Mouse (Mus musculus) E14TG2a.4 (cell line): ENCODE measurements at regions not wholly inside any gene's neighbourhood (a gene's known extent, or its start where the extent isn't known, plus 50 kb on each side); places are given as distances from the start of the nearest gene placed in this dataset.
A peak's percentile ranks its signal among the peaks of the same experiment; 100 is the strongest.
"Not testable (repeated sequence)": the region's sequence is repeated elsewhere in the genome, so short reads cannot be mapped to it uniquely, and the experiment has no call there.

Source experiments
- H3K27me3 ChIP-seq: 2 replicates; pipeline ENCODE4 v1.6.1; 2014; ENCODE audit warnings: low read length, control low read depth; ENCODE audit not compliant: insufficient read depth
- H3K36me3 ChIP-seq: 2 replicates; pipeline ENCODE4 v1.6.1; 2014; ENCODE audit warnings: low read length, control low read depth; ENCODE audit not compliant: insufficient read depth
- H3K4me1 ChIP-seq: replicated peaks from 2 replicates; pipeline ENCODE4 v1.6.1; 2014; ENCODE audit warnings: low read depth, low read length, control low read depth
- H3K4me3 ChIP-seq: replicated peaks from 2 replicates; pipeline ENCODE4 v1.5.1; 2014; ENCODE audit warnings: mild to moderate bottlenecking, low read length
- H3K9me3 ChIP-seq: 2 replicates; pipeline ENCODE4 v1.6.1; 2014; ENCODE audit warnings: low read length, control low read depth
- CTCF ChIP-seq: conservative IDR thresholded peaks from 2 replicates; pipeline ENCODE4 v1.5.1; 2014; ENCODE audit warnings: low read length
- NANOG ChIP-seq: IDR thresholded peaks from 2 replicates; pipeline ENCODE4 v1.6.1; 2014; ENCODE audit warnings: borderline replicate concordance, low read length, mixed read lengths
- POU5F1 ChIP-seq: IDR thresholded peaks from 2 replicates; pipeline ENCODE4 v1.6.1; 2014; ENCODE audit warnings: low read length, borderline replicate concordance

DNA sequence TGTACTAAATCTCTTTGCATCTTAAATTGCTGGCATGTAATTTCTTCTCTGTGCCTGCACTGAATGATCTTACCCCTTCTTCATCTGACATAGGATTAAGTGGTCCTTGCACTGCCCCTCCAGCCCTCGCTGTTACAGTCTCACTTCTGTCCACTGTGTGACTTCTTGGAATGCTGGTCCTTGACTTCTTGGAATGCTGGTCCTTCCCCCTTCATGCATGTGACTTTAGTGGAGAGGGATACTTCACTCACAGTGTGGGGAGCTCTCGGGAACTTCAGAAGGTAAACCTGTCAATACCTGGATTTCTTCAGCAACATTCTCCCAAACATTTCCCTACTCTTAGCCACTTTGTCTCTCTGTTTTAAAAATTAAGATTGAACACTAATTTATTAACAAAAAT lies 91.0 kb upstream of the Cdk6 start:
- TF ChIP-seq CTCF (no peak), POU5F1 (no peak), NANOG (no peak)
- Histone ChIP-seq H3K4me1 (no peaks in the 10 kb centered on the region), H3K36me3 (no peaks in the 10 kb centered on the region), H3K4me3 (no peak overlapping the region), H3K27me3 (no peaks in the 10 kb centered on the region), H3K9me3 (peaks cover 27% of the 10 kb centered on the region)

DNA sequence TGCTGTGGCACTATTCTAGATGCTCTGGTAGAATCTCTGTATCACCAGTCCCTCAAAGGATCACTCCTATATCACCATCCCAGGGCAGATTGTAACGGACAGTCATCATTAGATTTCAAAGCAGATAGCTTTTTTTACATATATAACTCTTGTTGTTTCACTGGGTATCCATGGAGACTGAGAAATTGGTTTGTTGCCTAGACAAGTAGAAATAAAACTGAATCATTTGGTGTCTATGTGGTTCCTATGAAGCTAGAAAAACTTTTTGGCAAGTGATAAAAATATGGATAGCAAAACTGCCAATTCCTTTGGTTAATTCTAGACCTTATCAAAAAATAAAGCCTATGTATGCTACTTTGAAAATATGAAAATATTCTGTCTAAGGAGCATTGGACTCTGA lies 81.0 kb upstream of the Cdk6 start:
- no peaks in the 10 kb centered on the region for H3K27me3 ChIP-seq
- peaks cover 6% of the 10 kb centered on the region for H3K9me3 ChIP-seq
- no peak for TF ChIP-seq NANOG
- H3K4me3 ChIP-seq: no peak overlapping the region
- no peaks in the 10 kb centered on the region for H3K36me3 ChIP-seq
- 0 out of 2 replicates have a peak, but pooled peaks cover 2% of the 10 kb centered on the region for H3K4me1 ChIP-seq

GRCm38 (mm10) chr5:3264988-3265738 lies 76.1 kb upstream of the Cdk6 start:
- H3K27me3 ChIP-seq, H3K4me1 ChIP-seq, H3K36me3 ChIP-seq, H3K9me3 ChIP-seq, H3K4me3 ChIP-seq: not testable (repeated sequence)

GRCm38 (mm10) chr5:3267021-3267420 lies 74.3 kb upstream of the Cdk6 start:
- Histone ChIP-seq H3K4me1 (no peaks in the 10 kb centered on the region), H3K9me3 (no peaks in the 10 kb centered on the region), H3K27me3 (no peaks in the 10 kb centered on the region), H3K36me3 (no peaks in the 10 kb centered on the region), H3K4me3 (no peak overlapping the region)
- TF ChIP-seq POU5F1 (no peak), CTCF (no peak)

DNA sequence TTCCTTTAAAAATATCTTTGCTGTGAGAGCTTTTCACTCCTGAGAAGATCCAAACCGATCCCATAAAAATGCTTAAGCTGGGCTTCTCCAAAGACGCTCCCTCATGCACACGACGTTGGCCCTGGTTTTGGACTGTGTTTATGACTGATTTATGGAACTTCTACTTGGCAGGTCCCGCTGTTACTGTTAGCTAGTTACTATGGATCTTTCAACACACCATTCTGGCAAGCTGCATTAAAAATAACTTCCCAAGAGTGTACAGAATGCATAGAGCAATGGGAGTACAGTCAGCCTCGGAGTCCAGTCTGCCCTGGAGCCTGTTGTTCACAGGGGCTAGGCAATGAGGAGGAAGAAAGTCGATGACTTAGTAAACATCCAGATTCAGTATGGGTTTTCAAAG lies 71.5 kb upstream of the Cdk6 start:
- Histone ChIP-seq H3K9me3 (peaks cover 4% of the 10 kb centered on the region; the same call in 1 of the 2 replicates), H3K4me3 (no peak overlapping the region), H3K36me3 (no peaks in the 10 kb centered on the region), H3K27me3 (no peaks in the 10 kb centered on the region), H3K4me1 (no peaks in the 10 kb centered on the region)
- no peak for TF ChIP-seq POU5F1
- TF ChIP-seq NANOG: no peak
- no peak for TF ChIP-seq CTCF

DNA sequence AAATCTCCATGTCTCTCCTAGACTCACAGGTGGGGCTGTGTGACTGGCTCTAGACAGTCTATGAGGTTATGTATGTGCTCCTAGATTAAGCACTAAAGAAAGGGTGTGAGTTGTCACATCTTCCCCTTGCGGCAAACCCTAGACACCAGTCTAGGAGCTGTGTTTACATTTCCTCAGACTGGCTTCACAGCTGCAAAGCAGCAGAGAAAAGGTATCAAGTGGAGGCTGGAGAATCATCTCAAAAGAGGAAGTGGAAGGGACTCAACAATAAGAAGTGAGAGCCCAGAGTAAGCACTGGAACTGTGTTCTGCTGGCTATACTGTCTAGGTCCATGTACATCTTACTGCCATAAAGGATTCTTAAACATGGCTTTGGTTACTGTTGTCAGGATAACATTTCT lies 68.1 kb upstream of the Cdk6 start:
- H3K4me3 ChIP-seq, H3K36me3 ChIP-seq: not testable (repeated sequence)

GRCm38 (mm10) chr5:3277241-3277640 lies 64.0 kb upstream of the Cdk6 start:
- not testable (repeated sequence) for H3K4me1 ChIP-seq, H3K36me3 ChIP-seq, H3K4me3 ChIP-seq, H3K27me3 ChIP-seq
- H3K9me3 ChIP-seq: peaks cover 64% of the 10 kb centered on the region

More for the DNA sequence above, 68.1 kb upstream of the Cdk6 start:
- H3K27me3 ChIP-seq, H3K4me1 ChIP-seq: not testable (repeated sequence)
- H3K9me3 ChIP-seq: peaks cover 35% of the 10 kb centered on the region

DNA sequence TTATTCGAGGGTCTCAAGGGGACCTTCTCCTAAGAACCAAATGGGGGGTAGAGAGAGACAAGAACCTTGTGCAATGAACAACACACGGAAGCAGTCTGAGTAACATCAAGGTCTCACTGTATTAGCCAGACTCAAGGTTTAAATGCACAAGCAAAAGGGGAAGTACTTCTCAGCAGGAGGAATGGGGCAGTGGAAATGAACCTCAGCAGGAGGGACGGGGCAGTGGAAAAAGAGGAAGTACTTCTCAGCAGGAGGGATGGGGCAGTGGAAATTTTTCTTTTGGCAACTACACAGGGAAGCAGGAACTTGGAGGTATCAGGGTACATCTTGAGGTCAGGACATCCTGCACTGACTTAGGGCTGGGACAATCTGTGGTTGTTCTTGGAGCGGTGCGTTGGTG lies 62.3 kb upstream of the Cdk6 start:
- H3K4me3 ChIP-seq, H3K4me1 ChIP-seq, H3K36me3 ChIP-seq, H3K27me3 ChIP-seq: not testable (repeated sequence)
- H3K9me3 ChIP-seq: peaks cover 71% of the 10 kb centered on the region

DNA sequence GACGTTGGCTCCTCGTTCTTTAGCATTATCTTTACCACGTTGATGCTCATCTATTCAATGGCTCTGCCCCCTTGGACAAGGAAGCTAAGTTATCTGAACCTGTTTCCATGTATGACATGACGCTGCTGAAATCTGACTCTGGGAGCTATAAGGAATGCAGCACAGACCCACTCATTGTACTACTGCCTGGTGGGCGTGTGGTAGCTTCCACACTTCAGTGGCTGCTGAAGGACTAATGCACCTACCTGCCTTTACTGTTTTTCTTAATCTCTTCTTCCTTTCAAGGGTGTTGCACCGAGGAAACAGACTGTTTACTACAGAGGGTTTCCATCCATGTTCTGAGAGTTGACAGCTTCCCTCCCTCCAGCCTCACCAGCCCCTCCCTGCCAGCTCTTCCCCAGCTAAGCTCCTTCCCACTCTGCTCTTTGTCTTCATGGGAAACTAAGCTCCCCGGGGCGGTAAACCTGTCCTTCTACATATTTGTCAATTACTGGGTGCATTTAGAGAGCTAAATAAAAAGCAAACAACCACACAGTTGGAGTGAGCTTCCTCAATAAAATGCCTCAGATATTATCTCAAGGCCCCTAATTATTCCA lies 59.3 kb upstream of the Cdk6 start:
- H3K9me3 ChIP-seq: peaks cover 49% of the 10 kb centered on the region
- not testable (repeated sequence) for H3K36me3 ChIP-seq, H3K4me1 ChIP-seq, H3K27me3 ChIP-seq, H3K4me3 ChIP-seq

- H3K36me3 ChIP-seq: no peaks in the 10 kb centered on the region
- TF ChIP-seq NANOG (no peak), CTCF (peak; percentile 50), POU5F1 (no peak)
- no peaks in the 10 kb centered on the region for H3K4me1 ChIP-seq
- H3K9me3 ChIP-seq: peaks cover 38% of the 10 kb centered on the region
- H3K4me3 ChIP-seq: no peak overlapping the region
- no peaks in the 10 kb centered on the region for H3K27me3 ChIP-seq
Observed at GRCm38 (mm10) chr5:3283083-3283482, 58.2 kb upstream of the Cdk6 start.

DNA sequence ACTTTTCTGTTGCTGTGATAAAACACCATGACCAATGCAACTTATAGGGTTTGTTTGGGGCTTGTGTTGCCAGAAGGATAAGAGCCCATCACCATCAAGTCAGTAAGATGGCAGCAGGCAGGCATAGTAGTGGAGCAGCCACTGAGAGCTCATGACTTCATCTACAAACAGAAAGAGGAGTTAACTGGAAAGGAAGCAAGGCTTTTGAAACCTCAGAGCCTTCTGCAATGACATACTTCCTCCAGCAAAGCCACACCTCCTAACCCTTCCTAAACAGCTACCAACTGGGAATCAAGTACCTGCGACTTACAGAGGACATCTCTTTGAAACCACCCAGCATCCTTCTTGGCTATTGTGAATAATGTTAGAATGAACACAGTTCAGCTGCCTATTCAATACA lies 57.0 kb upstream of the Cdk6 start:
- H3K9me3 ChIP-seq: peaks cover 25% of the 10 kb centered on the region
- H3K4me3 ChIP-seq, H3K36me3 ChIP-seq, H3K27me3 ChIP-seq, H3K4me1 ChIP-seq: not testable (repeated sequence)

GRCm38 (mm10) chr5:3289991-3290417 lies 51.3 kb upstream of the Cdk6 start:
- H3K36me3 ChIP-seq, H3K27me3 ChIP-seq, H3K9me3 ChIP-seq, H3K4me3 ChIP-seq: not testable (repeated sequence)
- peaks cover 42% of the 10 kb centered on the region for H3K4me1 ChIP-seq
